8 mouse cellular contexts compared by ENCODE assay signal in genomic region chr10:79908167-79909091, GRCm38 (mm10). TPM values are rescaled to one million over a fixed set of nuclear protein-coding genes. Genes with fewer than 3 reads are reported as not detected.
DNase-seq lines count a peak whose midpoint lies in the region; ATAC-seq lines count a peak whose summit lies in the region.

TSS of gene Med16 (minus strand) at chr10:79908923.

- peak within 1 kb of the TSS; percentile 39 for H3K4me2 ChIP-seq in forebrain, embryonic 11.5 days (ENCODE audit: low read depth, low read length, severe bottlenecking)
- peak within 1 kb of the TSS; percentile 66 for H3K4me2 ChIP-seq in heart, embryonic 16.5 days (ENCODE audit: low read depth, low read length)
- peak within 1 kb of the TSS; percentile 72 for H3K4me2 ChIP-seq in liver, embryonic 15.5 days
- H3K4me2 ChIP-seq in neural tube, embryonic 12.5 days (replicated peaks): peak within 1 kb of the TSS; percentile 53

- no peaks in the 10 kb centered on the region for H3K9me3 ChIP-seq in forebrain, embryonic 11.5 days (ENCODE audit: control insufficient read depth, low read length)
- no peaks in the 10 kb centered on the region for H3K9me3 ChIP-seq in heart, embryonic 16.5 days (replicated peaks; ENCODE audit: control insufficient read depth, low read length)
- H3K9me3 ChIP-seq in liver, embryonic 15.5 days (replicated peaks): no peaks in the 10 kb centered on the region
- H3K9me3 ChIP-seq in neural tube, embryonic 12.5 days: no peaks in the 10 kb centered on the region

- peak within 1 kb of the TSS; percentile 94 for H3K9ac ChIP-seq in forebrain, embryonic 11.5 days (ENCODE audit: low read length)
- peak within 1 kb of the TSS; percentile 99 for H3K9ac ChIP-seq in heart, embryonic 16.5 days (ENCODE audit: low read length)
- H3K9ac ChIP-seq in liver, embryonic 15.5 days: peak within 1 kb of the TSS; percentile 97
- H3K9ac ChIP-seq in neural tube, embryonic 12.5 days: peak within 1 kb of the TSS; percentile 83

- H3K36me3 ChIP-seq in forebrain, embryonic 11.5 days (ENCODE audit: control insufficient read depth, insufficient read depth, low read length): no peaks in the 10 kb centered on the region; the same call in 1 of the 2 replicates
- H3K36me3 ChIP-seq in heart, embryonic 16.5 days (ENCODE audit: control insufficient read depth, insufficient read depth): peaks cover 28% of the 10 kb centered on the region
- H3K36me3 ChIP-seq in liver, embryonic 15.5 days (replicated peaks): peaks cover 61% of the 10 kb centered on the region
- peaks cover 51% of the 10 kb centered on the region for H3K36me3 ChIP-seq in neural tube, embryonic 12.5 days

- 2% methylated on average over 52 of the region's 52 CpGs for WGBS in forebrain, embryonic 11.5 days
- WGBS in heart, embryonic 16.5 days: 2% methylated on average over 52 of the region's 52 CpGs
- WGBS in liver, embryonic 15.5 days (ENCODE audit: insufficient replicate concordance): 1% methylated on average over 52 of the region's 52 CpGs
- WGBS in neural tube, embryonic 12.5 days: 2% methylated on average over 52 of the region's 52 CpGs

- peak within 1 kb of the TSS; percentile 68 for H3K4me3 ChIP-seq in forebrain, embryonic 11.5 days (ENCODE audit: low read depth, low read length)
- H3K4me3 ChIP-seq in heart, embryonic 16.5 days (ENCODE audit: low read length): peak within 1 kb of the TSS; percentile 90
- peak within 1 kb of the TSS; percentile 96 for H3K4me3 ChIP-seq in liver, embryonic 15.5 days (replicated peaks)
- peak within 1 kb of the TSS; percentile 68 for H3K4me3 ChIP-seq in neural tube, embryonic 12.5 days

- H3K27me3 ChIP-seq in forebrain, embryonic 11.5 days (ENCODE audit: control insufficient read depth, insufficient read depth, low read length): 0 out of 2 replicates have a peak, but pooled peaks cover 2% of the 10 kb centered on the region
- H3K27me3 ChIP-seq in heart, embryonic 16.5 days (ENCODE audit: control insufficient read depth, insufficient read depth, low read length): no peaks in the 10 kb centered on the region
- no peaks in the 10 kb centered on the region for H3K27me3 ChIP-seq in liver, embryonic 15.5 days
- H3K27me3 ChIP-seq in neural tube, embryonic 12.5 days (replicated peaks): no peaks in the 10 kb centered on the region

- H3K27ac ChIP-seq in forebrain, embryonic 11.5 days (ENCODE audit: low read depth, low read length): peak within 1 kb of the TSS; percentile 95
- H3K27ac ChIP-seq in heart, embryonic 16.5 days (ENCODE audit: low read length): peak within 1 kb of the TSS; percentile 98
- H3K27ac ChIP-seq in liver, embryonic 15.5 days (replicated peaks): peak within 1 kb of the TSS; percentile 97
- peak within 1 kb of the TSS; percentile 90 for H3K27ac ChIP-seq in neural tube, embryonic 12.5 days

- peak; percentile 97 to 99 for DNase-seq in CD8-positive naive resting alpha-beta T cell, adult 2 months (ENCODE audit: low read depth in 2 of 2, low spot score in 2 of 2)
- DNase-seq in c-Kit-positive CD71-negative TER-119-negative erythroid progenitor cells, embryonic 14.5 days (ENCODE audit: low read depth): peak; percentile 90
- peak; percentile 97 for DNase-seq in forebrain, embryonic 11.5 days (ENCODE audit: low spot score)
- peak; percentile 97 to 98 for DNase-seq in kidney, postnatal 36 days
- peak; percentile 96 for DNase-seq in telencephalon, adult 2 months (ENCODE audit: low read depth, low spot score)

- peak; percentile 93 for ATAC-seq in forebrain, embryonic 11.5 days (replicated peaks; ENCODE audit: low FRiP score)
- peak; percentile 98 for ATAC-seq in heart, embryonic 16.5 days (replicated peaks; ENCODE audit: extremely low read depth, insufficient read depth, low FRiP score)
- peak; percentile 91 for ATAC-seq in liver, embryonic 15.5 days (ENCODE audit: insufficient read depth)
- ATAC-seq in neural tube, embryonic 12.5 days (ENCODE audit: low FRiP score, low read depth): peak; percentile 93

- H3K4me1 ChIP-seq in forebrain, embryonic 11.5 days (replicated peaks; ENCODE audit: control insufficient read depth, insufficient read depth, low read length): 0 out of 2 replicates have a peak, but pooled peaks cover 5% of the 10 kb centered on the region
- H3K4me1 ChIP-seq in heart, embryonic 16.5 days (ENCODE audit: control insufficient read depth, insufficient read depth, low read length): peaks cover 6% of the 10 kb centered on the region
- H3K4me1 ChIP-seq in liver, embryonic 15.5 days (replicated peaks): peaks cover 47% of the 10 kb centered on the region
- 0 out of 2 replicates have a peak, but pooled peaks cover 5% of the 10 kb centered on the region for H3K4me1 ChIP-seq in neural tube, embryonic 12.5 days

RNA-seq across cellular contexts. Expression of gene Med16, which starts in this region (rescaled TPM):
- 60.4 and 60.6 TPM in 2 replicates for polyA plus RNA-seq in forebrain, embryonic 11.5 days (2014; fragmentation: Nextera tagmentation; extraction: Ambion mirVana)
- polyA plus RNA-seq in heart, embryonic 16.5 days (2015; fragmentation: Nextera tagmentation; extraction: Ambion mirVana): 44.9 and 45.2 TPM in 2 replicates
- 16.4 and 18.0 TPM in 2 replicates for polyA plus RNA-seq in liver, embryonic 15.5 days (2015; fragmentation: Nextera tagmentation; extraction: Ambion mirVana)
- polyA plus RNA-seq in neural tube, embryonic 12.5 days (2016; fragmentation: Nextera tagmentation; extraction: Ambion mirVana): 60.5 and 62.6 TPM in 2 replicates

Comparison
In these comparisons a context has a peak if more than half of its experiments do, and no peak if none do; other contexts are left out.
1. Peak in every context shown above with its lines: DNase-seq, ATAC-seq, H3K4me3 ChIP-seq and H3K27ac ChIP-seq.